Mouse (Mus musculus) brain, embryonic 14.5 days (tissue): ENCODE measurements around the gene Eif4b.

Source experiments
- CTCF ChIP-seq: fragments of 200-500 bp; IDR thresholded peaks from 2 replicates; pipeline ENCODE4 v1.5.1; 2012; ENCODE audit warnings: inconsistent platforms, mild to moderate bottlenecking, moderate library complexity, borderline replicate concordance; ENCODE audit not compliant: insufficient read depth, insufficient read length; ENCODE audit errors: extremely low read depth
- POLR2A ChIP-seq: fragments of 200-500 bp; IDR thresholded peaks from 2 replicates; pipeline ENCODE4 v1.6.1; 2012; ENCODE audit warnings: mild to moderate bottlenecking, inconsistent platforms, borderline replicate concordance; ENCODE audit not compliant: poor library complexity, insufficient read depth, insufficient read length, severe bottlenecking; ENCODE audit errors: extremely low read depth

DNA sequence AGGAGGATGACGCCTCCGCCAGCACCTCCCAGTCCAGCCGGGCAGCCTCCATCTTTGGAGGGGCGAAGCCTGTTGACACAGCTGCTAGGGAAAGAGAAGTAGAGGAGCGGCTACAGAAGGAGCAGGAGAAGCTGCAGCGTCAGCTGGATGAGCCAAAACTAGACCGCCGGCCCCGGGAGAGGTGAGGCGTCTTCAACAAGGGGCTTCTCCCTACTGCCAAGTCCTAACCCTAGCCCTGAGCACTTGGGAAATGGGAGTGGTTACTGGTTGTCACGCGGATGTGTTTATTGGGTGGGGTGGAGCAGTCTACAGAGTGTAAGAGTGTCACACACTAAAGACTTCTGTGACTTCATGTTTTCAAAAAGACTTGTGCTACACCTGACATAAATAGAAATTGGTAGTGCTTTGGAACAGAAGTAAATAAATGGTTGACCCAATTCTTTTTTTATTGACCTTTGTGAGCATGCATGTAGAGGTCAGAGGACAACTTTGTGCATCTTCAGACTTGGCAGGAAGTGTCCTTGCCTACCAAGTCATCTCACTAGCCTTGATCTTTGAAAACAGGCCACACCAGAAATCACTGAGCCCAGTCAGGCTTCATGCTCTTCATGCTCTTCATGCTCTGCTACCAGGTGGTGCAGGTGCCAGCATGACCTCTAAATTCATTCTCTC lies 16.5 kb downstream of the Eif4b start:
- no peak for TF ChIP-seq CTCF
- no peak for TF ChIP-seq POLR2A
